Mouse (Mus musculus) fibroblast of lung, adult 2 months (primary cell): ENCODE results near the gene Tmc3.

ENCODE experiments used
- DNase-seq: peaks from one replicate; pipeline ENCODE4 v3.0.0-alpha.2; 2011; ENCODE audit warnings: low read depth

Tmc3 gene

DNA sequence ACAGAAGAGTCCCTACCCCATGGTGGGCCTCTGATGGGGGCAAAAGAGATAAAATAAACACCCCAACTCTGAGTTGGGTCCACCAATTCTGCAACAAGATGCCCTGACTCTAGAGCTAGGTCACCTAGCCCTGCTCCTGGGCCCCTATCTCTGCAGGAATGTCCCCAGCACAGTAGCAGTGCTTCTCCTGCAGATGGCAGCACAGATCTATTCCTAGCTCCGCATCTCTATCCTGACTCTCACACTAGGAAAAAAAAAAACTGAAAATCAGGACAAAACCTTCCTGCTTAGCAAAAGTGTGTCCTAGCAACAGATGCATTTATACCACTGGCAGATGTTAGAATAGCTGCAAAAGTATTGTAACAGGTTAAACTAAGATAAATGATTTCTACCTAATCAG lies 84.0 kb downstream of the Tmc3 start:
- DNase-seq = peak; percentile 21

DNA sequence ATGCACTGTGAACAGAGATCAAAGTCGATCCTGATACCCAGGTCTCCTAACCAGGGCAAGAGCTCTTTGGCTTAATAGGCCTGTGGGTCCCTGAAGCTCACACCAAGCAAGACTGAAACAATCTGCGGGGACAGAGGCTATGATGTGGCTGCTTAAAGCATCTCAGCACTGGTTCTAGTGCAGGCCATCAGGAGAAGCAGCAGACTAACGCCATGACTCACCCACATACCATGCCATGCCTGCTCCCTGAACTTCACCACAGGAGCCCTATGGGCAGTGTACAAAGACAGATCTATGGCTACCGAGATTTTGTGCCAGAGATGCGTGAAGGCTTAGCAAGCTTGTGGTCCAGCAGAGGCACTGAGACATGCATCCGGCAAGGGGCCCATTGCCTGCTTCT lies 86.8 kb downstream of the Tmc3 start:
- no peak for DNase-seq
